Mouse (Mus musculus) kidney, postnatal 0 days (tissue): ENCODE results near the gene Cactin. TPM values are rescaled to one million over a fixed set of nuclear protein-coding genes. Genes with fewer than 3 reads are reported as not detected.

Source experiments
- ATAC-seq: fragments of 200-750 bp; cut with Nextera tagmentation; replicated peaks from 2 replicates; pipeline ENCODE4 v1.8.0; 2017; ENCODE audit warnings: low read depth, moderate number of reproducible peaks, moderate TSS enrichment, moderate library complexity; ENCODE audit not compliant: low FRiP score
- DNase-seq: peaks from one replicate; pipeline ENCODE4 v3.0.0-alpha.2; 2016; ENCODE audit warnings: low spot score
- H3K27ac ChIP-seq: fragments of 300-500 bp; sonication (generic); 2 replicates; pipeline ENCODE4 v1.5.1; 2014; ENCODE audit warnings: mild to moderate bottlenecking
- H3K27me3 ChIP-seq: fragments of 300-500 bp; sonication (generic); 2 replicates; pipeline ENCODE4 v1.6.1; 2014; ENCODE audit warnings: low read length, mixed read lengths; ENCODE audit not compliant: insufficient read depth
- H3K36me3 ChIP-seq: fragments of 300-500 bp; sonication (generic); 2 replicates; pipeline ENCODE4 v1.6.1; 2014; ENCODE audit warnings: low read length, mixed read lengths; ENCODE audit not compliant: insufficient read depth
- H3K4me1 ChIP-seq: fragments of 300-500 bp; sonication (generic); replicated peaks from 2 replicates; pipeline ENCODE4 v1.6.1; 2014; ENCODE audit warnings: antibody characterized with exemption, low read length, mixed read lengths; ENCODE audit not compliant: insufficient read depth
- H3K4me2 ChIP-seq: fragments of 300-500 bp; sonication (generic); 2 replicates; pipeline ENCODE4 v1.6.1; 2014; ENCODE audit warnings: mild to moderate bottlenecking, low read length, moderate library complexity, mixed read lengths
- H3K4me3 ChIP-seq: fragments of 300-500 bp; sonication (generic); replicated peaks from 2 replicates; pipeline ENCODE4 v1.5.1; 2014; ENCODE audit warnings: low read depth, low read length
- H3K9ac ChIP-seq: fragments of 300-500 bp; sonication (generic); 2 replicates; pipeline ENCODE4 v1.6.1; 2014; ENCODE audit warnings: low read depth, low read length
- H3K9me3 ChIP-seq: fragments of 300-500 bp; sonication (generic); replicated peaks from 2 replicates; pipeline ENCODE4 v1.6.1; 2016; ENCODE audit warnings: low read length, inconsistent platforms, mixed read lengths
- CTCF ChIP-seq: IDR thresholded peaks from 2 replicates; pipeline ENCODE4 v1.5.1; 2016; ENCODE audit warnings: antibody characterized with exemption, low read depth, mild to moderate bottlenecking, moderate library complexity
- WGBS: fragments of 180-500 bp; shearing (Covaris S2); extraction: QIAGEN DNeasy Blood & Tissue Kit; methylation state at CpG from one replicate; pipeline ENCODE4 v1.1.7; 2014; 5-methylcytosine and 5-hydroxymethylcytosine counted together
- polyA plus RNA-seq: library from polyadenylated mRNA; unstranded; fragments of >200 nt; fragmentation: Nextera tagmentation; extraction: Ambion mirVana; gene quantifications from 2 replicates; pipeline ENCODE4 v1.2.1, GENCODE M21; 2015

Cactin gene
- polyA plus RNA-seq, 1 experiment from 2014 or later: 26.4 TPM

DNA sequence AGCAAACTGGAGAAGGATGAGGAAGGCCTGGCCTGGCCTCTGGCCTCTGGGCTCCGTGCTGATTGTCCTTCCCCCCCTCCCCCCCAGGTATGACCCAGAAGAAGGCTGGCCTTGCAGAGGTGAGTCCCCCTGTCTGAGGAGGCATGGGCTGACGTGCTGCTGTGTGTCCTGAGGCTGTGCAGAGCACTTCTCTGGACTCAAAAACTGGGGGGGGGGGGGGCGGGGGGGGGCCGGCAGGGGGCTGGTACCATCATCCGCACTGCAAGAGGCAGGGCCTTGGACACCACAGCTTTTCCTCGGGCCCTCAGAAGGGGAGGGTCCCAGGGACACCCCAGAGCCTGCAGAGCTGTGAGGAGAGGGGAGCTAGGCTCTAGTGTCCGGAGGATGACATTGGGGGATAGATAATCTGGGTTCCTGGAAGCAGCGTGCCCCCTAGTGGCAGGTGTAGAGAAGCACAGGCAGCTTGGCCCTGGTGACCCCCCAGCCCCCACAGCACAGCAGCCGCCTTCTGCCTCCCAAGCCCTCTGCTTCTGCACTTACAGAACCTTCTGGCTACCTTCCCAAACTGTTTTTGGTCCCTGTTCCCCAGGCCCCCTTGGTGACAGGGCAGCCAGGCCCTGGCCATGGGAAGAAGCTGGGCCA, 16.2 kb upstream of the Cactin start:
- Histone ChIP-seq H3K27ac (no peak overlapping the region), H3K4me2 (no peak overlapping the region), H3K9ac (no peak overlapping the region), H3K4me3 (no peak overlapping the region), H3K27me3 (no peaks in the 10 kb centered on the region), H3K9me3 (no peaks in the 10 kb centered on the region), H3K4me1 (peaks cover 33% of the 10 kb centered on the region), H3K36me3 (peaks cover 35% of the 10 kb centered on the region)
- DNase-seq: peak; percentile 78
- 0 out of 2 replicates have a peak, but pooled peaks have one; percentile 18 for ATAC-seq
- 17% methylated on average over 8 of the region's 9 CpGs for WGBS
- peak; percentile 87 for TF ChIP-seq CTCF

GRCm38 (mm10) chr10:81305663-81306062, 15.2 kb upstream of the Cactin start:
- TF ChIP-seq CTCF: no peak
- H3K4me1 ChIP-seq: peaks cover 26% of the 10 kb centered on the region
- no peak overlapping the region for H3K4me3 ChIP-seq
- no peaks in the 10 kb centered on the region for H3K27me3 ChIP-seq
- no peaks in the 10 kb centered on the region for H3K9me3 ChIP-seq
- H3K4me2 ChIP-seq: no peak overlapping the region
- 97% methylated on average over 14 of the region's 14 CpGs for WGBS
- no peak overlapping the region for H3K27ac ChIP-seq
- ATAC-seq (no peak), DNase-seq (no peak)
- H3K36me3 ChIP-seq: peaks cover 43% of the 10 kb centered on the region
- no peak overlapping the region for H3K9ac ChIP-seq

GRCm38 (mm10) chr10:81306173-81306668, 14.7 kb upstream of the Cactin start:
- Histone ChIP-seq H3K27ac (no peak overlapping the region), H3K9me3 (no peaks in the 10 kb centered on the region), H3K9ac (no peak overlapping the region), H3K4me2 (no peak overlapping the region), H3K4me1 (peaks cover 21% of the 10 kb centered on the region), H3K36me3 (peaks cover 48% of the 10 kb centered on the region), H3K27me3 (no peaks in the 10 kb centered on the region), H3K4me3 (no peak overlapping the region)
- DNase-seq (no peak), ATAC-seq (no peak)
- no peak for TF ChIP-seq CTCF
- WGBS: 90% methylated on average over 12 of the region's 12 CpGs

- no peaks in the 10 kb centered on the region for H3K9me3 ChIP-seq
- ATAC-seq (no peak), DNase-seq (no peak)
- H3K4me1 ChIP-seq: peaks cover 17% of the 10 kb centered on the region
- no peak overlapping the region for H3K4me2 ChIP-seq
- H3K27me3 ChIP-seq: no peaks in the 10 kb centered on the region
- H3K9ac ChIP-seq: no peak overlapping the region
- no peak overlapping the region for H3K27ac ChIP-seq
- H3K36me3 ChIP-seq: peaks cover 56% of the 10 kb centered on the region
- 93% methylated on average over 21 of the region's 21 CpGs for WGBS
- TF ChIP-seq CTCF: no peak
- no peak overlapping the region for H3K4me3 ChIP-seq
Observed at GRCm38 (mm10) chr10:81306837-81307682, 13.8 kb upstream of the Cactin start.

DNA sequence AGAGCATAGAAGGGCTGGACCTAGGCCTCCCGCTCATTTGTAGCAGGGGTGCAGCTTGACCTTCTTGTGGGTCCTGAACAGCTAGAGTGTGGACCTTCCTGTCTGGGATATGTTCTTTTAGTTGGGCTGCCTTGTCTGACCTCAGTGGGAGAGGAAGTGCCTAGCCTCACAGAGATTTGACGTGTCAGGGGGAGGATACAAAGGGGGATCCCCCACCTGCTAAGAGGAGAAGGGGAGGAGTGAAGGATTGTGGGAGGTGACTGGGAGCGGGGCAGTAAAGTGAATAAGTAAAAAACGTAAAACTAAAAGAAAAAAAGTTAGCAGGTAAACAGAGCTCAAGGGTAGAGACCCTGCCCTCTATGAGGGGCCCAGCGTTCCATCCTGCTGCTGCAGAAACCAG, 11.3 kb upstream of the Cactin start:
- no peak for TF ChIP-seq CTCF
- Histone ChIP-seq H3K36me3 (peaks cover 69% of the 10 kb centered on the region), H3K4me2 (no peak overlapping the region), H3K9ac (no peak overlapping the region), H3K27me3 (no peaks in the 10 kb centered on the region), H3K4me3 (no peak overlapping the region), H3K4me1 (no peaks in the 10 kb centered on the region), H3K27ac (no peak overlapping the region), H3K9me3 (no peaks in the 10 kb centered on the region)
- DNase-seq (no peak), ATAC-seq (no peak)
- 81% methylated on average over 5 of the region's 5 CpGs for WGBS

DNA sequence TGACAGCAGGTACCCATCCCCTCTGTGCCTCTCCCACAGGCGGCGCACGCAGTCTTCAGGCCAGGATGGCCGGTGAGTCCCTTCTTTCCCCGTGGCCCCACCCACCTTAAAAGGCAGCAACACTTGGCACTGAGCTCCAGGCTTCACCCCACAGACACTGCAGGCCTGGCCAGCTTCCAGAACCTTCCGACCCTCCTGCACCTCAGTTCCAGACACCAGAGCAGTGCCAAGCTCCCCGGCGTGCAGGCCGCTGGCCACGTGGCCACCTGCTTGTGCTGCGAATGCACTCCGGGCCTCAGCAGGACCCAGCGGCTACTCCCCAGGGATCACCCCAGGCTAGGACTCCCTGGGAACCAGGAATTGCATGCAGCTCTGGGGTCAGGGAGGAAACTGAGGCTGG, 7.3 kb upstream of the Cactin start:
- no peak for TF ChIP-seq CTCF
- Histone ChIP-seq H3K27ac (no peak overlapping the region), H3K4me2 (no peak overlapping the region), H3K36me3 (peaks cover 56% of the 10 kb centered on the region), H3K4me3 (no peak overlapping the region), H3K9me3 (no peaks in the 10 kb centered on the region), H3K9ac (no peak overlapping the region), H3K4me1 (peaks cover 11% of the 10 kb centered on the region), H3K27me3 (no peaks in the 10 kb centered on the region)
- WGBS: 93% methylated on average over 13 of the region's 13 CpGs
- DNase-seq (no peak), ATAC-seq (no peak)
